Mouse (Mus musculus): Measurements from ENCODE around the gene Hoxd10. TPM values are rescaled to one million over a fixed set of nuclear protein-coding genes. Genes with fewer than 3 reads are reported as not detected.

Gene Hoxd10
- polyA plus RNA-seq (2014; fragmentation: Nextera tagmentation; extraction: Ambion mirVana) = not detected in 2 replicates

GRCm38 (mm10) chr2:74691022-74691951, at the start of gene Hoxd10:
Hoxd10 (plus strand) TSS chr2:74691924.
- under 1% methylated on average over 56 of the region's 56 CpGs for WGBS
- DNase-seq (ENCODE audit: low spot score, missing footprints) = peak; percentile 95
- peaks cover 6% of the 10 kb centered on the region; the same call in 1 of the 2 replicates for H3K4me1 ChIP-seq (ENCODE audit: control insufficient read depth, insufficient read depth, low read length)
- no peak within 1 kb of the TSS for H3K4me2 ChIP-seq
- H3K9ac ChIP-seq (ENCODE audit: low read length) = no peak within 1 kb of the TSS
- H3K27me3 ChIP-seq (ENCODE audit: control insufficient read depth, insufficient read depth, low read length) = peaks cover 96% of the 10 kb centered on the region
- no peak within 1 kb of the TSS for H3K27ac ChIP-seq (ENCODE audit: low read depth, low read length)
- H3K36me3 ChIP-seq (ENCODE audit: control insufficient read depth, insufficient read depth, low read length) = no peaks in the 10 kb centered on the region
- ATAC-seq (ENCODE audit: low FRiP score) = peak; percentile 91
- H3K4me3 ChIP-seq (ENCODE audit: low read depth, low read length) = no peak within 1 kb of the TSS
- H3K9me3 ChIP-seq (ENCODE audit: control insufficient read depth, low read length) = no peaks in the 10 kb centered on the region

GRCm38 (mm10) chr2:74642431-74642830, 49.3 kb upstream of the Hoxd10 start:
- no peak overlapping the region for H3K9ac ChIP-seq (ENCODE audit: low read length)
- H3K4me1 ChIP-seq (ENCODE audit: control insufficient read depth, insufficient read depth, low read length) = no peaks in the 10 kb centered on the region

GRCm38 (mm10) chr2:74645631-74646030, 46.1 kb upstream of the Hoxd10 start:
- Histone ChIP-seq H3K27ac (ENCODE audit: low read depth, low read length) (no peak overlapping the region), H3K36me3 (ENCODE audit: control insufficient read depth, insufficient read depth, low read length) (no peaks in the 10 kb centered on the region), H3K9me3 (ENCODE audit: control insufficient read depth, low read length) (no peaks in the 10 kb centered on the region), H3K27me3 (ENCODE audit: control insufficient read depth, insufficient read depth, low read length) (peaks cover 62% of the 10 kb centered on the region), H3K4me2 (no peak overlapping the region), H3K4me1 (ENCODE audit: control insufficient read depth, insufficient read depth, low read length) (no peaks in the 10 kb centered on the region), H3K9ac (ENCODE audit: low read length) (no peak overlapping the region), H3K4me3 (ENCODE audit: low read depth, low read length) (no peak overlapping the region)
- WGBS = 73% methylated on average over 3 of the region's 3 CpGs
- ATAC-seq (ENCODE audit: low FRiP score) (no peak), DNase-seq (ENCODE audit: low spot score, missing footprints) (peak; percentile 73)

More at GRCm38 (mm10) chr2:74642431-74642830, 49.3 kb upstream of the Hoxd10 start:
- Histone ChIP-seq H3K4me2 (no peak overlapping the region), H3K4me3 (ENCODE audit: low read depth, low read length) (no peak overlapping the region), H3K9me3 (ENCODE audit: control insufficient read depth, low read length) (no peaks in the 10 kb centered on the region), H3K27me3 (ENCODE audit: control insufficient read depth, insufficient read depth, low read length) (peaks cover 30% of the 10 kb centered on the region), H3K27ac (ENCODE audit: low read depth, low read length) (no peak overlapping the region), H3K36me3 (ENCODE audit: control insufficient read depth, insufficient read depth, low read length) (no peaks in the 10 kb centered on the region)
- 72% methylated on average over 5 of the region's 5 CpGs for WGBS
- ATAC-seq (ENCODE audit: low FRiP score) = no peak
- DNase-seq (ENCODE audit: low spot score, missing footprints) = peak; percentile 62

GRCm38 (mm10) chr2:74647082-74647864, 44.5 kb upstream of the Hoxd10 start:
- no peaks in the 10 kb centered on the region for H3K36me3 ChIP-seq (ENCODE audit: control insufficient read depth, insufficient read depth, low read length)
- ATAC-seq (ENCODE audit: low FRiP score) = no peak

GRCm38 (mm10) chr2:74652996-74653340, 38.8 kb upstream of the Hoxd10 start:
- H3K9me3 ChIP-seq (ENCODE audit: control insufficient read depth, low read length) = no peaks in the 10 kb centered on the region
- H3K36me3 ChIP-seq (ENCODE audit: control insufficient read depth, insufficient read depth, low read length) = no peaks in the 10 kb centered on the region
- no peak overlapping the region for H3K4me2 ChIP-seq
- 41% methylated on average over 2 of the region's 2 CpGs for WGBS
- peaks cover 88% of the 10 kb centered on the region for H3K27me3 ChIP-seq (ENCODE audit: control insufficient read depth, insufficient read depth, low read length)
- peaks cover 4% of the 10 kb centered on the region; the same call in 1 of the 2 replicates for H3K4me1 ChIP-seq (ENCODE audit: control insufficient read depth, insufficient read depth, low read length)
- no peak overlapping the region for H3K4me3 ChIP-seq (ENCODE audit: low read depth, low read length)
- ATAC-seq (ENCODE audit: low FRiP score) (no peak), DNase-seq (ENCODE audit: low spot score, missing footprints) (peak; percentile 91)
- H3K27ac ChIP-seq (ENCODE audit: low read depth, low read length) = no peak overlapping the region
- no peak overlapping the region for H3K9ac ChIP-seq (ENCODE audit: low read length)

More at GRCm38 (mm10) chr2:74647082-74647864, 44.5 kb upstream of the Hoxd10 start:
- peak; percentile 85 for DNase-seq (ENCODE audit: low spot score, missing footprints)
- no peak overlapping the region for H3K4me2 ChIP-seq
- H3K4me1 ChIP-seq (ENCODE audit: control insufficient read depth, insufficient read depth, low read length) = no peaks in the 10 kb centered on the region
- no peak overlapping the region for H3K27ac ChIP-seq (ENCODE audit: low read depth, low read length)
- peaks cover 77% of the 10 kb centered on the region for H3K27me3 ChIP-seq (ENCODE audit: control insufficient read depth, insufficient read depth, low read length)
- no peak overlapping the region for H3K4me3 ChIP-seq (ENCODE audit: low read depth, low read length)
- H3K9me3 ChIP-seq (ENCODE audit: control insufficient read depth, low read length) = no peaks in the 10 kb centered on the region
- no peak overlapping the region for H3K9ac ChIP-seq (ENCODE audit: low read length)
- 14% methylated on average over 7 of the region's 7 CpGs for WGBS

GRCm38 (mm10) chr2:74653781-74654535, 37.8 kb upstream of the Hoxd10 start:
- DNase-seq (ENCODE audit: low spot score, missing footprints) (peak; percentile 94), ATAC-seq (ENCODE audit: low FRiP score) (no peak)
- Histone ChIP-seq H3K36me3 (ENCODE audit: control insufficient read depth, insufficient read depth, low read length) (no peaks in the 10 kb centered on the region), H3K4me2 (no peak overlapping the region), H3K27ac (ENCODE audit: low read depth, low read length) (no peak overlapping the region), H3K4me3 (ENCODE audit: low read depth, low read length) (no peak overlapping the region), H3K9me3 (ENCODE audit: control insufficient read depth, low read length) (no peaks in the 10 kb centered on the region), H3K4me1 (ENCODE audit: control insufficient read depth, insufficient read depth, low read length) (peaks cover 4% of the 10 kb centered on the region; the same call in 1 of the 2 replicates), H3K9ac (ENCODE audit: low read length) (no peak overlapping the region), H3K27me3 (ENCODE audit: control insufficient read depth, insufficient read depth, low read length) (peaks cover 88% of the 10 kb centered on the region)
- 11% methylated on average over 17 of the region's 17 CpGs for WGBS

GRCm38 (mm10) chr2:74654743-74655419, 36.8 kb upstream of the Hoxd10 start:
- no peaks in the 10 kb centered on the region for H3K9me3 ChIP-seq (ENCODE audit: control insufficient read depth, low read length)
- H3K27me3 ChIP-seq (ENCODE audit: control insufficient read depth, insufficient read depth, low read length) = peaks cover 88% of the 10 kb centered on the region
- no peak overlapping the region; the same call in 1 of the 2 replicates for H3K4me2 ChIP-seq
- no peak overlapping the region for H3K9ac ChIP-seq (ENCODE audit: low read length)
- peak overlapping the region; percentile 29 for H3K4me3 ChIP-seq (ENCODE audit: low read depth, low read length)
- peaks cover 4% of the 10 kb centered on the region; the same call in 1 of the 2 replicates for H3K4me1 ChIP-seq (ENCODE audit: control insufficient read depth, insufficient read depth, low read length)
- ATAC-seq (ENCODE audit: low FRiP score) (0 out of 2 replicates have a peak, but pooled peaks have one; percentile 23), DNase-seq (ENCODE audit: low spot score, missing footprints) (peak; percentile 94)
- H3K27ac ChIP-seq (ENCODE audit: low read depth, low read length) = no peak overlapping the region
- 6% methylated on average over 20 of the region's 20 CpGs for WGBS
- no peaks in the 10 kb centered on the region for H3K36me3 ChIP-seq (ENCODE audit: control insufficient read depth, insufficient read depth, low read length)

- no peak overlapping the region for H3K9ac ChIP-seq (ENCODE audit: low read length)
- peak overlapping the region; percentile 29 for H3K4me3 ChIP-seq (ENCODE audit: low read depth, low read length)
- DNase-seq (ENCODE audit: low spot score, missing footprints) (peak; percentile 92), ATAC-seq (ENCODE audit: low FRiP score) (peak; percentile 67; the same call in 1 of the 2 replicates)
- WGBS = 0% methylated on average over 42 of the region's 47 CpGs
- H3K4me2 ChIP-seq = peak overlapping the region; percentile 37
- H3K27ac ChIP-seq (ENCODE audit: low read depth, low read length) = no peak overlapping the region
- H3K36me3 ChIP-seq (ENCODE audit: control insufficient read depth, insufficient read depth, low read length) = no peaks in the 10 kb centered on the region
- peaks cover 88% of the 10 kb centered on the region for H3K27me3 ChIP-seq (ENCODE audit: control insufficient read depth, insufficient read depth, low read length)
- H3K4me1 ChIP-seq (ENCODE audit: control insufficient read depth, insufficient read depth, low read length) = peaks cover 4% of the 10 kb centered on the region; the same call in 1 of the 2 replicates
- H3K9me3 ChIP-seq (ENCODE audit: control insufficient read depth, low read length) = no peaks in the 10 kb centered on the region
These were observed 36.3 kb upstream of the Hoxd10 start for GRCm38 (mm10) chr2:74655420-74655781.

All from midbrain, embryonic 11.5 days (tissue).